Mouse (Mus musculus) hindbrain, embryonic 14.5 days (tissue): ENCODE data around the gene Agtr1a. TPM values are rescaled to one million over a fixed set of nuclear protein-coding genes. Genes with fewer than 3 reads are reported as not detected.

Source experiments
- ATAC-seq: fragments of 200-750 bp; cut with Nextera tagmentation; 2 replicates; pipeline ENCODE4 v1.8.0; 2017; ENCODE audit warnings: moderate number of reproducible peaks, mild to moderate bottlenecking, moderate TSS enrichment, moderate library complexity; ENCODE audit not compliant: low FRiP score
- DNase-seq: peaks from one replicate; pipeline ENCODE4 v3.0.0-alpha.2; 2015; ENCODE audit warnings: low spot score
- H3K27ac ChIP-seq: fragments of 300-500 bp; sonication (generic); 2 replicates; pipeline ENCODE4 v1.5.1; 2014; ENCODE audit warnings: mild to moderate bottlenecking, moderate library complexity
- H3K27me3 ChIP-seq: fragments of 300-500 bp; sonication (generic); 2 replicates; pipeline ENCODE4 v1.6.1; 2014; ENCODE audit warnings: mild to moderate bottlenecking, low read length, mixed read lengths; ENCODE audit not compliant: control insufficient read depth, insufficient read depth
- H3K36me3 ChIP-seq: fragments of 300-500 bp; sonication (generic); replicated peaks from 2 replicates; pipeline ENCODE4 v1.6.1; 2014; ENCODE audit not compliant: control insufficient read depth, insufficient read depth
- H3K4me1 ChIP-seq: fragments of 300-500 bp; sonication (generic); replicated peaks from 2 replicates; pipeline ENCODE4 v1.6.1; 2014; ENCODE audit warnings: antibody characterized with exemption, low read length, mixed read lengths; ENCODE audit not compliant: control insufficient read depth, insufficient read depth
- H3K4me2 ChIP-seq: fragments of 300-500 bp; sonication (generic); replicated peaks from 2 replicates; pipeline ENCODE4 v1.6.1; 2014; ENCODE audit warnings: mild to moderate bottlenecking, moderate library complexity
- H3K4me3 ChIP-seq: fragments of 300-500 bp; sonication (generic); replicated peaks from 2 replicates; pipeline ENCODE4 v1.5.1; 2014; ENCODE audit warnings: mild to moderate bottlenecking, low read length
- H3K9ac ChIP-seq: fragments of 300-500 bp; sonication (generic); 2 replicates; pipeline ENCODE4 v1.6.1; 2014
- H3K9me3 ChIP-seq: fragments of 300-500 bp; sonication (generic); 2 replicates; pipeline ENCODE4 v1.6.1; 2016; ENCODE audit warnings: low read length; ENCODE audit not compliant: control insufficient read depth
- WGBS: fragments of 180-500 bp; shearing (Covaris S2); extraction: QIAGEN DNeasy Blood & Tissue Kit; methylation state at CpG from one replicate; pipeline ENCODE4 v1.1.7; 2014; 5-methylcytosine and 5-hydroxymethylcytosine counted together
- polyA plus RNA-seq: library from polyadenylated mRNA; unstranded; fragments of >200 nt; fragmentation: Nextera tagmentation; extraction: Ambion mirVana; gene quantifications from 2 replicates; pipeline ENCODE4 v1.2.1, GENCODE M21; 2014

Gene Agtr1a
- polyA plus RNA-seq, 1 experiment from 2014 or later, result 1.6 TPM

DNA sequence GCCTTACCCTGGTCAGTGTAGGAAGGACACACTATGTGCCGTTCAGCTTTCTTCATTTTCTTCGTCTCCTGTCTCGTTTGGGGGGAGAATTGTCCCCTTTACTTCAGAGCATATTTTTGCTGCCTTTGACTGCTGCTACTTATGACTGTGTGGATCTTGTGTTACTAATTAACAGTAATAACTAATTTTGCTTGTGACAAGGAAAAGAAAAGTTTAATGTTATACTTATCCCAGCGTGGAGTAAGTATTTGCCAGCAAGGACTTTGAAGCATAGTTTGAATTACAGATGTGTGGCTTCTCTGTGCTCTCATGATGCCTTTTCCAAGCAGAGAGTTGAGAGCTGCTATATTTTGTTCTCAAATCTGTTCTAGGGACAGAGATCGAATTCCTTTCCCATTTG lies 2.3 kb downstream of the Agtr1a start:
- Histone ChIP-seq H3K27me3 (0 out of 2 replicates have a peak, but pooled peaks cover 10% of the 10 kb centered on the region), H3K27ac (no peak overlapping the region), H3K36me3 (no peaks in the 10 kb centered on the region), H3K4me3 (no peak overlapping the region), H3K4me1 (peaks cover 5% of the 10 kb centered on the region; the same call in 1 of the 2 replicates), H3K4me2 (no peak overlapping the region), H3K9me3 (no peaks in the 10 kb centered on the region), H3K9ac (no peak overlapping the region)
- ATAC-seq (no peak), DNase-seq (no peak)
- 89% methylated on average over 5 of the region's 5 CpGs for WGBS

DNA sequence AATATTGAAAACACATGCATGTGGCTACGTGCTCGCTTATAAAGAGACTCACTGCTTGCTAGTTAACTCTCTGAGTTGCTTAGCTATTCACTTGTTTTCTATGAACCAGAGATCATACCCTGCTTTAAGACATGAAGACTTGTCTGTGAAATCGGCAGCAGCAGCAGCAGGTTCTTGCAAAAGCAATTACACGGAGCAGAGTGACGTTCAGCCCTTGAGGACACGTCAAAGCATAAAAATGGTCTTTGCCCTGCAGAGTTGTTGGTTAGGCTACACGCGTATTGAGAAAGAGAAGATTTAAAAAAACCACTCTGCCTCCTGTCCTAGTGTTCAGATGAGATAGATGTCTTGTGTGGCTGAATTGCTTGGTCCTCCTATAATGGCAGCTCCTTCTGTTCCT lies 3.7 kb downstream of the Agtr1a start:
- Histone ChIP-seq H3K9ac (no peak overlapping the region), H3K27me3 (0 out of 2 replicates have a peak, but pooled peaks cover 10% of the 10 kb centered on the region), H3K4me3 (no peak overlapping the region), H3K9me3 (no peaks in the 10 kb centered on the region), H3K36me3 (no peaks in the 10 kb centered on the region), H3K27ac (no peak overlapping the region), H3K4me2 (no peak overlapping the region), H3K4me1 (peaks cover 5% of the 10 kb centered on the region; the same call in 1 of the 2 replicates)
- 84% methylated on average over 8 of the region's 8 CpGs for WGBS
- DNase-seq (no peak), ATAC-seq (no peak)

DNA sequence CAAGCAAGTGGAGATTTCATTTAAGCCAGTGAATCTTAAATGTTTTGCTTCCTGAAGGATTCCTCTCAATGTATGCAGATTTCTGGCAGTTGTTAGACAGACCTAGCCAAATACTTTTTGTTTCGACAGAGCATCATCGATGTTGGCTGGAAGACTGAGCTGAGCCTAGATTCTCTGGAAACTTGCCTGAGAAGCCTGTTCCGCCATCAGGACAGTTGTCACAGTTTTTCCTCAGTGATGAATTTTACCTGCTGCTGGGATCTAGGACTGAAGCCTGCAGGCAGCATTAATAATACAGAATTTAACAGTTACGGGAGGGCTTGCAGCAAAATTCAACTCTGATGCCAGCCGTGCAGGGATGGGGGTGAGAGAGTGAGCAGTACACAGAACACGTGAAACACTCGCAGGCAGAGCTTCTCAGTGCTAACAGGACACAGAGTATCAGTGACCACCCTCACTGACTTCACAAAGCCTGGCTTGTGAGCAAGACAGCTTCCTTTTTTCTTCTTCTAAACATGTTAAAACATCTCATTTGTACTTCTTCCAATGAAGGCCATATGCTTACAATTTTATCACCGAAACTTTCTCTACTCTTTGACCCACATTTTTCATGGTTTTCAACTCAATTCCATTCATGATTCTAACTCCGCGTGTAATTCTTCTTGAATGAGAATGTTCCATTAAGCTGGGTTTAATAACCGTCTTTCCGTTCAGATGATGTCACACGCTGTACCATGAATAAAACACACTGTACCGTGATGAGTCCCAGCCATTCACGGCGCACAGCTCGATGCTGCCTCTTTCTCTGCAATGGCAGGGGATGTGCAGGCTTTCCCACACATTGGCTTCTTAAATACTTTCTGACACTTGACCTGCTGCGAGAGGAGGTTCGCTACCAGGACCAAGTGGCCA lies 6.0 kb downstream of the Agtr1a start:
- H3K27me3 ChIP-seq, result 0 out of 2 replicates have a peak, but pooled peaks cover 5% of the 10 kb centered on the region
- DNase-seq, result no peak
- no peaks in the 10 kb centered on the region for H3K4me1 ChIP-seq
- H3K36me3 ChIP-seq, result no peaks in the 10 kb centered on the region
- no peak overlapping the region for H3K4me2 ChIP-seq
- WGBS, result 72% methylated on average over 19 of the region's 19 CpGs
- no peak overlapping the region for H3K9ac ChIP-seq
- no peaks in the 10 kb centered on the region for H3K9me3 ChIP-seq
- H3K27ac ChIP-seq, result no peak overlapping the region
- no peak for ATAC-seq
- H3K4me3 ChIP-seq, result no peak overlapping the region

DNA sequence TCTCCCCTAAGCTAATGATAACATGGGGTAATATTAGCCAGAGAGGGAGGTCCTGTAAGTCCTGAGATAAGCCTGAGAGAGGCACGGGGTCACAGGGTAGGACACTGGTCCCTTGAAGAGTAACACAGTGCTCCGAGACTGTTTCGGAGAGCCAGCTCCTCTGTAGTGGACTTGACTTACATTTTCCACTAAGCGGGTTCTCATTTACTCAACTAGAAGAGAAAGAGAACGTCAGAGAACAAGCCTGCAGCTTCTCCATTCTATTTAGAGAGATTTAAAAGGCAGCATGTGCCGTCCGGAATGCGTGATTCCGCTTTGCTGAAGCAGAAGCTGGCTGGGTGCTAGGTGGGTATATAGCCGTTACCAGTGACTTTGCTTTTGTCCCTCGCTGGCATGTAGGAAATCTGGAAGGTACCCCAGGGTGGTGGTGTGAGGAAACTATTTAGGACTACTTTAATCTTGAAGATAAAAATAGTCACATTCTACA lies 9.2 kb downstream of the Agtr1a start:
- H3K9ac ChIP-seq, result no peak overlapping the region
- no peaks in the 10 kb centered on the region for H3K36me3 ChIP-seq
- no peak for ATAC-seq

DNA sequence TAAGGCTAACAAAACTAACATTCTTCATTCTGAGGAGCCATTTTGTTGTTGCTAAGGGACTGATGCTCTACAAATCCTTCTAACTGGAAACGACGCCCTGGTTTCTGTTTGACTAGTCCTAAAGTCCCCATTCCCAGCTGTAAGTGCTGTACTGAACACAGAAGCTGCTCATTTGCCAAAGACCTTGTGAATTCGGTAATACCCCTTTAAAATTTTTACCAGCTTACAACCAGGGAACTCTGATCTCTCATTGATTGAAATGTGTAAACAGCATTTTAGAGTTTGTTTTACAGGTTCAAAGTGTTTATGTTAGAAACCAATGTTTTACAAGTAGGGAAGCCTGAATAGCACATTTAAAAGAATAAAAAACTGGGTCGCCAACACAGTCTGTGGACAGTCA lies 10.6 kb downstream of the Agtr1a start:
- Histone ChIP-seq H3K4me1 (no peaks in the 10 kb centered on the region), H3K4me3 (no peak overlapping the region), H3K27me3 (no peaks in the 10 kb centered on the region), H3K27ac (no peak overlapping the region), H3K9ac (no peak overlapping the region), H3K36me3 (no peaks in the 10 kb centered on the region), H3K4me2 (no peak overlapping the region), H3K9me3 (no peaks in the 10 kb centered on the region)
- ATAC-seq (no peak), DNase-seq (no peak)
- 90% methylated on average over 4 of the region's 4 CpGs for WGBS

More for the DNA sequence above, 9.2 kb downstream of the Agtr1a start:
- H3K4me1 ChIP-seq, result no peaks in the 10 kb centered on the region
- H3K4me3 ChIP-seq, result no peak overlapping the region
- no peaks in the 10 kb centered on the region for H3K9me3 ChIP-seq
- H3K4me2 ChIP-seq, result no peak overlapping the region
- no peaks in the 10 kb centered on the region for H3K27me3 ChIP-seq
- 93% methylated on average over 11 of the region's 11 CpGs for WGBS
- no peak for DNase-seq
- no peak overlapping the region for H3K27ac ChIP-seq

DNA sequence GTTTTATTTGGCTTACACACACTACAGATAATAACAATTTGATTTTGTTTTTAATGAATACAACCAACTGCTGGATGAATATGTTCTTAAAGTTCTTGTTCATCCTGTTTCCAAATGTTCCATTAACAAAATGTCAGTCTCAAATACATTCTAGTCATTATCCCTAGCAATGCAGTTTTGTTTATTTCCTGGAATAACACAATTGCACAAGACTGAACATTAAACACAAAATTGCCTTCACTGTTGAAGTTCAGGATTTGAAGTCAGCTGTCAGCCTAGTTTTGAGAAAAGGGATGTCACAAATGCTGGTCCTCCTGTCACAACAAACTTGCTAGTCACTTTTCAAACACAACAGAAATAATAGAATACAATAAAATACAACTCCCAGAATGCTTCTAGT lies 12.1 kb downstream of the Agtr1a start:
- Histone ChIP-seq H3K27me3 (no peaks in the 10 kb centered on the region), H3K9ac (no peak overlapping the region), H3K9me3 (no peaks in the 10 kb centered on the region), H3K4me3 (no peak overlapping the region), H3K27ac (no peak overlapping the region), H3K36me3 (no peaks in the 10 kb centered on the region), H3K4me1 (no peaks in the 10 kb centered on the region), H3K4me2 (no peak overlapping the region)
- DNase-seq, result no peak
- ATAC-seq, result no peak

DNA sequence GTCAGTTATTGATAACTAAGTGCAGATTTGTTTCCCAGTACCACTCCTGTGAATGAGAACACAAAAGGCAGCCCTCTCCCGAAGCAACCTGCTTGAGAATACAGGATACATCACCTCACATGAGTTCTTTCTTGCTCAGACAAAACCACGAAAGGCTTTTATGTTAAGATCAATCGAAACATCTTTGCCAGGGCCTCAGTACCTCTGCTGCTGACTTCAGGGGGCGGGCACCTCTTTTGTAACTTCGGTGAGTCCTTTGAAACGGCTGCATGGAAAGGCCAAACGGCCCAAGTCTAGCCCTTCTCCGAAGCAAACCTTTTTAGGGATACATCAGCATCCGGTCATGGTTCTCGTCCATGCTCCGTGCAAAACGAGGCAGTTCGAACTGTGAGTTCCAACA lies 15.7 kb downstream of the Agtr1a start:
- Histone ChIP-seq H3K9ac (no peak overlapping the region), H3K4me1 (no peaks in the 10 kb centered on the region), H3K27ac (no peak overlapping the region), H3K4me2 (no peak overlapping the region), H3K4me3 (no peak overlapping the region), H3K36me3 (no peaks in the 10 kb centered on the region), H3K27me3 (no peaks in the 10 kb centered on the region), H3K9me3 (no peaks in the 10 kb centered on the region)
- 45% methylated on average over 13 of the region's 13 CpGs for WGBS
- DNase-seq, result no peak
- no peak for ATAC-seq

DNA sequence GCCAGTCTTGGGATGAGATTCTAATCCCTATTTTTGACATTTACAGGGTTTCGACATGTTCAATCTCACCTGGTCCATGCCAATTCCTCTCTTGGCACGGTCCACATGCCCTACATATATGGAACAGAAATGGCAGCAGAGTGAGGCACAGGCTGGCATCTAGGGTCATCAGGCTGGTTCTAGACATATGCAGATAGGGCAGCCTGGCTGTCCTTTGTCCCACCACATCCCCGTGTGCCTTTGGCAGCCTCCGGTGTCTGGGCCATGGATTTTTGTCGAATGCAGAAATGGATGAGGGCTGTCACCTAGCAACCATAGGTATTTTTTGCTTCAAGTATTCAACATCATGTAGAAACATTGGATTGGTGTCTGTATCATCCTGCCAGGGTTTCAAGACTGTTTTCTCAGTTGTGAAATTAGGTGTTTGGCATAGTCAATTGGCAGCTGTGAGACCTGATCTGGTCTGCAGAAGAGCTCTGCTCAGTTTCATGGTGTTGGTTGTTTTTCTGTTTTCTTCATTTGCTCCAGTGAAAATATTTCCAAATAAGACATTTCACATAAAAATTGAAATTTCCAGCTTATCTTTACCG lies 18.8 kb downstream of the Agtr1a start:
- DNase-seq (no peak), ATAC-seq (no peak)
- Histone ChIP-seq H3K4me2 (no peak overlapping the region), H3K9me3 (no peaks in the 10 kb centered on the region), H3K4me1 (no peaks in the 10 kb centered on the region), H3K27me3 (no peaks in the 10 kb centered on the region), H3K27ac (no peak overlapping the region), H3K9ac (no peak overlapping the region), H3K4me3 (no peak overlapping the region), H3K36me3 (no peaks in the 10 kb centered on the region)
- 90% methylated on average over 6 of the region's 6 CpGs for WGBS

DNA sequence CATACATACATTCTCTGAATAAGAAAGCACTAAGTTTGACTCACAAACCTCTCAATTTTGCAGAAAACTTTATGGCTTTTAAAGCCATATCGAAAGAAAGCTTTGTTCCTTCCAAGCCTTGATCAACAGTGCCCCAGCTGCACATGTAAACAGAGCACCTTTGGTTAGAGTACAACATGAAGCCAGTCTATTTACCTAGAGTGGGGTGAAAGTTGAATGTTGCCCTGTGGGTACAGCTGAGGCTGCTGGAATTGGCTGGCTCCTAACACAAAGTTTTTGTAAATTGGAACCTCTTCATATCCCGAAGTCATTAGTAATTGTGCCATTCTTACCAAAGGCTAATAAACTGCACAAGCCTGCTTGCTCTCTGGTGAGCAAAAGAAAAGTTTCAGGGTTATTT lies 19.7 kb downstream of the Agtr1a start:
- Histone ChIP-seq H3K4me1 (no peaks in the 10 kb centered on the region), H3K9me3 (no peaks in the 10 kb centered on the region), H3K27me3 (no peaks in the 10 kb centered on the region), H3K4me3 (no peak overlapping the region), H3K27ac (no peak overlapping the region), H3K4me2 (no peak overlapping the region), H3K9ac (no peak overlapping the region), H3K36me3 (no peaks in the 10 kb centered on the region)
- DNase-seq (no peak), ATAC-seq (no peak)
- WGBS, result 93% methylated on average over 2 of the region's 2 CpGs
